Mouse (Mus musculus) limb, embryonic 11.5 days (tissue): ENCODE results near the gene Chst11. TPM values are rescaled to one million over a fixed set of nuclear protein-coding genes. Genes with fewer than 3 reads are reported as not detected.

ENCODE experiments used
- ATAC-seq: fragments of 200-750 bp; cut with Nextera tagmentation; 2 replicates; pipeline ENCODE4 v1.8.0; 2017; ENCODE audit warnings: low read depth; ENCODE audit not compliant: insufficient number of reproducible peaks, low FRiP score, low TSS enrichment
- DNase-seq: peaks from one replicate; pipeline ENCODE4 v3.0.0-alpha.2; 2015; ENCODE audit warnings: low spot score
- H3K27ac ChIP-seq: fragments of 300-500 bp; sonication (generic); replicated peaks from 2 replicates; pipeline ENCODE4 v1.5.1; 2014; ENCODE audit warnings: low read depth, mild to moderate bottlenecking, low read length
- H3K27me3 ChIP-seq: fragments of 300-500 bp; sonication (generic); 2 replicates; pipeline ENCODE4 v1.6.1; 2014; ENCODE audit warnings: mild to moderate bottlenecking, low read length, mixed read lengths; ENCODE audit not compliant: control insufficient read depth, insufficient read depth
- H3K36me3 ChIP-seq: fragments of 300-500 bp; sonication (generic); 2 replicates; pipeline ENCODE4 v1.6.1; 2014; ENCODE audit warnings: mild to moderate bottlenecking, low read length, moderate library complexity, mixed read lengths; ENCODE audit not compliant: control insufficient read depth, insufficient read depth
- H3K4me1 ChIP-seq: fragments of 300-500 bp; sonication (generic); 2 replicates; pipeline ENCODE4 v1.6.1; 2014; ENCODE audit warnings: low read length, mixed read lengths; ENCODE audit not compliant: control insufficient read depth, insufficient read depth
- H3K4me2 ChIP-seq: fragments of 300-500 bp; sonication (generic); 2 replicates; pipeline ENCODE4 v1.6.1; 2014; ENCODE audit warnings: low read depth, mild to moderate bottlenecking, moderate library complexity; ENCODE audit not compliant: severe bottlenecking
- H3K4me3 ChIP-seq: fragments of 300-500 bp; sonication (generic); 2 replicates; pipeline ENCODE4 v1.5.1; 2014; ENCODE audit warnings: low read depth, low read length
- H3K9ac ChIP-seq: fragments of 300-500 bp; sonication (generic); 2 replicates; pipeline ENCODE4 v1.6.1; 2014; ENCODE audit warnings: mild to moderate bottlenecking, low read length
- H3K9me3 ChIP-seq: fragments of 300-500 bp; sonication (generic); 2 replicates; pipeline ENCODE4 v1.6.1; 2016; ENCODE audit warnings: low read length; ENCODE audit not compliant: control insufficient read depth
- WGBS: fragments of 180-500 bp; shearing (Covaris S2); extraction: QIAGEN DNeasy Blood & Tissue Kit; methylation state at CpG from one replicate; pipeline ENCODE4 v1.1.7; 2014; 5-methylcytosine and 5-hydroxymethylcytosine counted together
- polyA plus RNA-seq: library from polyadenylated mRNA; unstranded; fragments of >200 nt; fragmentation: Nextera tagmentation; extraction: Ambion mirVana; gene quantifications from 2 replicates; pipeline ENCODE4 v1.2.1, GENCODE M21; 2014

Gene Chst11
- polyA plus RNA-seq, 1 experiment from 2014 or later: 3.0 TPM

GRCm38 (mm10) chr10:83066159-83066558 is 80.9 kb downstream of the Chst11 start:
- DNase-seq (no peak), ATAC-seq (no peak)
- Histone ChIP-seq H3K36me3 (no peaks in the 10 kb centered on the region), H3K27me3 (no peaks in the 10 kb centered on the region), H3K27ac (no peak overlapping the region), H3K4me3 (no peak overlapping the region), H3K9ac (no peak overlapping the region), H3K9me3 (no peaks in the 10 kb centered on the region), H3K4me1 (peaks cover 9% of the 10 kb centered on the region), H3K4me2 (no peak overlapping the region)
- WGBS: 66% methylated on average over 6 of the region's 6 CpGs

- Histone ChIP-seq H3K9me3 (no peaks in the 10 kb centered on the region), H3K4me2 (no peak overlapping the region), H3K27me3 (no peaks in the 10 kb centered on the region), H3K4me3 (no peak overlapping the region), H3K4me1 (peaks cover 9% of the 10 kb centered on the region), H3K36me3 (no peaks in the 10 kb centered on the region), H3K27ac (no peak overlapping the region), H3K9ac (no peak overlapping the region)
- 81% methylated on average over 4 of the region's 4 CpGs for WGBS
- ATAC-seq (no peak), DNase-seq (no peak)
Measured at GRCm38 (mm10) chr10:83067305-83067704, 82.0 kb downstream of the Chst11 start.

GRCm38 (mm10) chr10:83068466-83068865 is 83.2 kb downstream of the Chst11 start:
- 94% methylated on average over 8 of the region's 8 CpGs for WGBS
- Histone ChIP-seq H3K9ac (no peak overlapping the region), H3K36me3 (no peaks in the 10 kb centered on the region), H3K27ac (no peak overlapping the region), H3K4me3 (no peak overlapping the region), H3K9me3 (no peaks in the 10 kb centered on the region), H3K27me3 (no peaks in the 10 kb centered on the region), H3K4me2 (no peak overlapping the region), H3K4me1 (peaks cover 9% of the 10 kb centered on the region)
- DNase-seq (no peak), ATAC-seq (no peak)

- ATAC-seq: no peak
- WGBS: 4% methylated on average over 5 of the region's 5 CpGs
- H3K4me1 ChIP-seq: peaks cover 9% of the 10 kb centered on the region
- peak; percentile 36 for DNase-seq
- no peak overlapping the region for H3K9ac ChIP-seq
- no peaks in the 10 kb centered on the region for H3K36me3 ChIP-seq
- no peaks in the 10 kb centered on the region for H3K9me3 ChIP-seq
- no peaks in the 10 kb centered on the region for H3K27me3 ChIP-seq
- H3K27ac ChIP-seq: no peak overlapping the region
- H3K4me2 ChIP-seq: no peak overlapping the region
- H3K4me3 ChIP-seq: no peak overlapping the region
Measured at GRCm38 (mm10) chr10:83069791-83070190, 84.5 kb downstream of the Chst11 start.

GRCm38 (mm10) chr10:83071785-83072580 is 86.7 kb downstream of the Chst11 start:
- H3K27me3 ChIP-seq: no peaks in the 10 kb centered on the region
- 68% methylated on average over 19 of the region's 19 CpGs for WGBS
- peaks cover 9% of the 10 kb centered on the region for H3K4me1 ChIP-seq
- DNase-seq: no peak
- H3K4me2 ChIP-seq: no peak overlapping the region
- no peak overlapping the region for H3K4me3 ChIP-seq
- H3K36me3 ChIP-seq: no peaks in the 10 kb centered on the region
- no peak overlapping the region for H3K9ac ChIP-seq
- no peak for ATAC-seq
- H3K9me3 ChIP-seq: no peaks in the 10 kb centered on the region
- H3K27ac ChIP-seq: no peak overlapping the region

- Histone ChIP-seq H3K9me3 (no peaks in the 10 kb centered on the region), H3K36me3 (no peaks in the 10 kb centered on the region), H3K27ac (no peak overlapping the region), H3K4me2 (no peak overlapping the region), H3K4me1 (peaks cover 9% of the 10 kb centered on the region), H3K27me3 (no peaks in the 10 kb centered on the region), H3K4me3 (no peak overlapping the region), H3K9ac (no peak overlapping the region)
- 72% methylated on average over 7 of the region's 7 CpGs for WGBS
- DNase-seq: no peak
- ATAC-seq: no peak
Measured at GRCm38 (mm10) chr10:83073119-83073518, 87.8 kb downstream of the Chst11 start.

- DNase-seq (no peak), ATAC-seq (no peak)
- WGBS: 85% methylated on average over 7 of the region's 7 CpGs
- Histone ChIP-seq H3K4me2 (no peak overlapping the region), H3K9ac (no peak overlapping the region), H3K4me3 (no peak overlapping the region), H3K4me1 (peaks cover 15% of the 10 kb centered on the region), H3K27me3 (no peaks in the 10 kb centered on the region), H3K27ac (no peak overlapping the region), H3K9me3 (no peaks in the 10 kb centered on the region), H3K36me3 (no peaks in the 10 kb centered on the region)
Measured at GRCm38 (mm10) chr10:83076816-83077215, 91.5 kb downstream of the Chst11 start.

- Histone ChIP-seq H3K9ac (no peak overlapping the region), H3K4me1 (peaks cover 16% of the 10 kb centered on the region), H3K27me3 (no peaks in the 10 kb centered on the region), H3K4me2 (no peak overlapping the region), H3K4me3 (no peak overlapping the region), H3K36me3 (no peaks in the 10 kb centered on the region), H3K27ac (no peak overlapping the region), H3K9me3 (no peaks in the 10 kb centered on the region)
- no peak for DNase-seq
- WGBS: 88% methylated on average over 8 of the region's 8 CpGs
- ATAC-seq: no peak
Measured at GRCm38 (mm10) chr10:83078723-83079122, 93.4 kb downstream of the Chst11 start.

- H3K4me2 ChIP-seq: no peak overlapping the region
- H3K9ac ChIP-seq: no peak overlapping the region
- ATAC-seq: no peak
- DNase-seq: no peak
- peaks cover 21% of the 10 kb centered on the region for H3K4me1 ChIP-seq
- H3K27me3 ChIP-seq: no peaks in the 10 kb centered on the region
- no peak overlapping the region for H3K4me3 ChIP-seq
- no peak overlapping the region for H3K27ac ChIP-seq
- no peaks in the 10 kb centered on the region for H3K36me3 ChIP-seq
- no peaks in the 10 kb centered on the region for H3K9me3 ChIP-seq
- WGBS: 69% methylated on average over 13 of the region's 13 CpGs
Measured at GRCm38 (mm10) chr10:83079755-83080154, 94.5 kb downstream of the Chst11 start.
